Mouse (Mus musculus): ENCODE measurements around the gene Polr2f. TPM values are rescaled to one million over a fixed set of nuclear protein-coding genes. Genes with fewer than 3 reads are reported as not detected.

The Polr2f gene
- 255 and 267 TPM in 2 replicates for polyA plus RNA-seq (2015; fragmentation: Nextera tagmentation; extraction: Ambion mirVana)

DNA sequence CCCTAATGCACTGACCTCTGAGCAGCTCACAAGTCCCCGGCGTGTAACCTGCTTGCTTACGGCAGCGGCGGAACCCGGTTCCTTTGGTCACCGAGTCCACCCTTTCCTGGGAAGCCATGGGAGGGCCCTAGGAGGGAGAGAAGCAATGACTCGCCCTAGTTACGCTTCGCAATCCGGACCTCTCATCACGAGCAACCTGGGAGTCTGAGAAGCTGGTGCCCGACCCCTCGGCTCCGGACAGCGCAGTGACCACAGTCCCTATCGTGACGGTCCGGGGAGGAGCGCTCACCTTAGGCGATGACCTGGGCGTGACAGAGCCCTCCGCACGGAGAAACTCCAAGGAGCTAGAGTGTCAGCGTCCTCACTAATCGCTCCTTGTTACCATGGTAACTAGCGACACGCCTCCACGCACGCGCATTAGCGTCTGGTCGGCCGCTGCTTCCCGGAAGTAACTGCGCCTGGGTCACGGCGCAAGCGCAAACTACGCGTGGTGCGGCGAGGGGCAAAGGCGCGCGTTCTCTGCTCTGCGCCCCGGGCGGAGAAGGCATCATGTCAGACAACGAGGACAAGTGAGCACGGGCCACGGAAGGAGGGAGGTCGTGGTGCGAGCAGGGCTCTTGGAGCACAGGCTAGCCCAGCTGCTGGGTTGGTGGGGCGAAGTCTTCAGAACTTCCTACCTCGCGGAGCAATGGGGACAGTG lies at the start of gene Polr2f, which contains the start of gene 1700088E04Rik:
Gene Polr2f, plus strand, starts transcription at position 144 of the 700 bp plus-strand sequence.
Gene 1700088E04Rik, minus strand, starts transcription at position 388 of the 700 bp plus-strand sequence.
- Histone ChIP-seq H3K27ac (ENCODE audit: low read length) (no peak within 1 kb of the TSS), H3K9me3 (ENCODE audit: control insufficient read depth, low read length) (no peaks in the 10 kb centered on the region), H3K36me3 (ENCODE audit: control insufficient read depth, insufficient read depth, low read length) (peaks cover 16% of the 10 kb centered on the region), H3K27me3 (ENCODE audit: control insufficient read depth, insufficient read depth, low read depth, low read length) (no peaks in the 10 kb centered on the region), H3K4me3 (ENCODE audit: low read length) (peak within 1 kb of the TSS; percentile 82), H3K4me1 (replicated peaks; ENCODE audit: control insufficient read depth, insufficient read depth, low read length) (peaks cover 13% of the 10 kb centered on the region), H3K9ac (ENCODE audit: low read length) (peak within 1 kb of the TSS; percentile 83), H3K4me2 (ENCODE audit: low read depth, low read length) (peak within 1 kb of the TSS; percentile 98)
- under 1% methylated on average over 57 of the region's 57 CpGs for WGBS
- peak; percentile 93 for ATAC-seq (ENCODE audit: low read depth)

DNA sequence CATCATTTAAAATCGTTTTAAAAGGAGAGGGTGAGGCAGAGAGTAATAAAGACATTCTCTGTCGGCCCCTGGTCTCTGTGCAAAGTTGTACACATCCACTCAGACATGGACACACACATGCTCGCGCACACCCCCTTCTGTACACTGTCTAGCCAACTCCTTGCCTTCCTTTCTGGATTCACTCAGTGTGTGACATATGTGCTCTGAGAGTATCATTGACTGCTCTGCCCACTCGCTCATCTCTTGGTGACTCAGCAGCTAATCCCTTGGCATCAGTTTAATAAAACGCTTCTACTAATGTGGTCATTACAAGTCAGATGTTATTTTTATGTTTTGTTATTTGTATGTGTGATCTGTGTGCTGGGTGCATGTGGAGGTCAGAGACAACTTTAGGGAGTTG lies 48.5 kb upstream of the Polr2f start:
- 77% methylated on average over 6 of the region's 6 CpGs for WGBS
- Histone ChIP-seq H3K4me1 (replicated peaks; ENCODE audit: control insufficient read depth, insufficient read depth, low read length) (peaks cover 13% of the 10 kb centered on the region), H3K27ac (ENCODE audit: low read length) (no peak overlapping the region), H3K4me2 (ENCODE audit: low read depth, low read length) (no peak overlapping the region), H3K36me3 (ENCODE audit: control insufficient read depth, insufficient read depth, low read length) (peaks cover 45% of the 10 kb centered on the region), H3K9ac (ENCODE audit: low read length) (no peak overlapping the region), H3K27me3 (ENCODE audit: control insufficient read depth, insufficient read depth, low read depth, low read length) (no peaks in the 10 kb centered on the region), H3K9me3 (ENCODE audit: control insufficient read depth, low read length) (no peaks in the 10 kb centered on the region), H3K4me3 (ENCODE audit: low read length) (no peak overlapping the region)
- ATAC-seq (ENCODE audit: low read depth), result no peak

DNA sequence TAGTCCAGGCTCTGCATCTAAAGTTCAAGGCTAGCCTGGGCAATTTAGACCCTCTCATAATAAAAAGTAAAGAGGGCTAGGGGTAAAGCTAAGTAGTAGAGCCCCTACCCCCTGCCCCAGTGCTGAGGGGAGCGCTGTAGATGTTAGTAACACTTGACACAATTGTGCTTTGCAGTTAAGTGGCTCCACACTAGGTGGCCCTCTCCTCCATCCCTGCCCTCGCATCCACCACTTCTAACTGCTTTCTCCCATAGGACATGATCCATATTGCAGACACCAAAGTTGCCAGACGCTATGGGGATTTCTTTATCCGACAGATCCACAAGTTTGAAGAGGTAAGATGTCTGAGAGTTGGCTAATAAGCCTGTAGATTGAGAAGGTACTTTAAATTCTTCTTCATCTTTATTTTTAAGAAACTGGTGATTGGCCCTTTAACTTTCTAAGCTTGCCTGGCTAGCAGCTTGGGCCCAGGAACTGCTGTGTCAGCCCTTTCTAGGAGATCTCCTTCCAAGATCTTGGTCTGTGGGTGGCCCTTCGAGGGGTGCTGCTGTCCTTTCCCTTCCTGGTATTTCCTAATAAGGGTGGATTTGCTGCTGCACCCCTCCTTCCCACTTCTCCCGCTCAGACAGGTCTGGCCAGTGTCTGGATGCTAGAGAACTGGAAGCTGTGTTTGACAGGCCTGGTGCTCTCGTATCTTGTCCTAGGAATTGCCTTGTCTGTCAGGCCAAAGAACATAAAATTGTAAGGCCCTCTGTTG lies 47.5 kb upstream of the Polr2f start:
- Histone ChIP-seq H3K4me2 (ENCODE audit: low read depth, low read length) (no peak overlapping the region), H3K27me3 (ENCODE audit: control insufficient read depth, insufficient read depth, low read depth, low read length) (no peaks in the 10 kb centered on the region), H3K27ac (ENCODE audit: low read length) (0 out of 2 replicates have a peak overlapping the region, but pooled peaks have one; percentile 7), H3K4me3 (ENCODE audit: low read length) (no peak overlapping the region), H3K4me1 (replicated peaks; ENCODE audit: control insufficient read depth, insufficient read depth, low read length) (peaks cover 22% of the 10 kb centered on the region), H3K9me3 (ENCODE audit: control insufficient read depth, low read length) (no peaks in the 10 kb centered on the region), H3K36me3 (ENCODE audit: control insufficient read depth, insufficient read depth, low read length) (peaks cover 41% of the 10 kb centered on the region), H3K9ac (ENCODE audit: low read length) (no peak overlapping the region)
- WGBS, result 53% methylated on average over 7 of the region's 7 CpGs
- ATAC-seq (ENCODE audit: low read depth), result peak; percentile 57

DNA sequence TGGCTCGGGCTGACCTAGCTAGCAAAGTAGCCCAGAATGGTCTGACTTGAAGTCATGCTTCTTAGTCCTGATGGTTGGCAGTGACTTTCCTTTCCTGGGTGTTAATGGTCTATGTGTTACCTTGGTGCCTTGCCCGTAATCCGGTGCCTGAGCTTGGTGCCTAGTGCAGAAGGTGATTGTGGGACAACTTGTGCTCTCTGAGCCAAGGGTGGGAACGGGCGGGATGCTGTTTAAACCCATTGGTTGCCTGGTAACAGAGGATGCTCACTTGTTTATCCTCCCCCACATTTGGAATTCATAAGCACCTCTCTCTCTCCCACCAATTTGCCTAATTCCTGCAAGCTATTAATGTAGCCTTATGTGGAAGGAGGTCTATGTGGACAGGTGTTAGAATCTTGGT lies 45.3 kb upstream of the Polr2f start:
- Histone ChIP-seq H3K4me3 (ENCODE audit: low read length) (no peak overlapping the region), H3K36me3 (ENCODE audit: control insufficient read depth, insufficient read depth, low read length) (peaks cover 23% of the 10 kb centered on the region), H3K9ac (ENCODE audit: low read length) (no peak overlapping the region), H3K27ac (ENCODE audit: low read length) (no peak overlapping the region), H3K4me1 (replicated peaks; ENCODE audit: control insufficient read depth, insufficient read depth, low read length) (peaks cover 37% of the 10 kb centered on the region), H3K27me3 (ENCODE audit: control insufficient read depth, insufficient read depth, low read depth, low read length) (no peaks in the 10 kb centered on the region), H3K9me3 (ENCODE audit: control insufficient read depth, low read length) (no peaks in the 10 kb centered on the region), H3K4me2 (ENCODE audit: low read depth, low read length) (no peak overlapping the region)
- ATAC-seq (ENCODE audit: low read depth), result no peak
- 86% methylated on average over 5 of the region's 5 CpGs for WGBS

DNA sequence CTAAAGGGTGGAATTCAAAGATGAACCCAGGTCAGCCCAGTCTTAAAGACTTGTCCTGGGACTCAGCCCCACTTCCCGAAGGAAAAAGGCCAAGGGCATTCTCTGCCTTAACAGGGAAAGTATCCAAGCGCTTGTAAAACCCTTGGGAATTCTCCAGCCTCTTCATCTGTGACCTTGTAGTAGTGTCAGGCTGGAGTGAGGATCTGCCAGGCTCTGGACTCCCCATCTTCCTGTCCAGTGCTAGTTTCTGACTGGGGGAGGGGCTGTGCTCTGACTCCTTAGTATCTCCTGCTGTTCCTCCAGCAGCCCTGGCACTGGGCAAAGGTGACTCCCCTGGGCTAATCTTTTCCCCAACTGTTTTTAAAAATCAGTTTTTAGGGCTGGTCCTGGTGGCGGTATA lies 44.3 kb upstream of the Polr2f start:
- 51% methylated on average over 3 of the region's 3 CpGs for WGBS
- Histone ChIP-seq H3K4me2 (ENCODE audit: low read depth, low read length) (no peak overlapping the region), H3K36me3 (ENCODE audit: control insufficient read depth, insufficient read depth, low read length) (peaks cover 23% of the 10 kb centered on the region), H3K27ac (ENCODE audit: low read length) (no peak overlapping the region; the same call in 1 of the 2 replicates), H3K4me1 (replicated peaks; ENCODE audit: control insufficient read depth, insufficient read depth, low read length) (peaks cover 37% of the 10 kb centered on the region), H3K27me3 (ENCODE audit: control insufficient read depth, insufficient read depth, low read depth, low read length) (no peaks in the 10 kb centered on the region), H3K4me3 (ENCODE audit: low read length) (no peak overlapping the region), H3K9ac (ENCODE audit: low read length) (no peak overlapping the region), H3K9me3 (ENCODE audit: control insufficient read depth, low read length) (no peaks in the 10 kb centered on the region)
- no peak for ATAC-seq (ENCODE audit: low read depth)

DNA sequence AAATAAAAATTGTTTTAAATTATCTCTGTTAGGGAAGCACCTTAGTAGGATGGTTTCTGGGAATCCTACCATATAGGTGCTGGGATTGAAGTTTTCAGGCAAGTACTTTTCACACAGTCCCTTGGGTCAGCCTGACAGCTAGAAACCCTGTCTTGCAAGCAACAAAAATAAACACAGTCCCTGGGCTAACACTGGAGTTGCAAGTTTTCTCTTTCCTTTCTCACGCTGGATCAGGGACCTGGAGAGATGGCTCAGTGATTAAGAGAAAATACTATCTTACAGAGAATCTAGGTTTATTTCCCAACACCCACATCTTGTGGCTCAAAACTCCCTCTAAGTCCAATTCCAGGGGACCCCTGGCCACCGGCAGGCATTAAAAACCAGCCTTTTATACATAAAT lies 43.7 kb upstream of the Polr2f start:
- no peak overlapping the region for H3K4me3 ChIP-seq (ENCODE audit: low read length)
- WGBS, result 9% methylated on average over 2 of the region's 2 CpGs
- peaks cover 37% of the 10 kb centered on the region for H3K4me1 ChIP-seq (replicated peaks; ENCODE audit: control insufficient read depth, insufficient read depth, low read length)
- H3K27me3 ChIP-seq (ENCODE audit: control insufficient read depth, insufficient read depth, low read depth, low read length), result no peaks in the 10 kb centered on the region
- H3K9ac ChIP-seq (ENCODE audit: low read length), result no peak overlapping the region
- no peak overlapping the region for H3K4me2 ChIP-seq (ENCODE audit: low read depth, low read length)
- H3K9me3 ChIP-seq (ENCODE audit: control insufficient read depth, low read length), result no peaks in the 10 kb centered on the region
- peaks cover 21% of the 10 kb centered on the region for H3K36me3 ChIP-seq (ENCODE audit: control insufficient read depth, insufficient read depth, low read length)
- ATAC-seq (ENCODE audit: low read depth), result no peak
- H3K27ac ChIP-seq (ENCODE audit: low read length), result peak overlapping the region; percentile 84

DNA sequence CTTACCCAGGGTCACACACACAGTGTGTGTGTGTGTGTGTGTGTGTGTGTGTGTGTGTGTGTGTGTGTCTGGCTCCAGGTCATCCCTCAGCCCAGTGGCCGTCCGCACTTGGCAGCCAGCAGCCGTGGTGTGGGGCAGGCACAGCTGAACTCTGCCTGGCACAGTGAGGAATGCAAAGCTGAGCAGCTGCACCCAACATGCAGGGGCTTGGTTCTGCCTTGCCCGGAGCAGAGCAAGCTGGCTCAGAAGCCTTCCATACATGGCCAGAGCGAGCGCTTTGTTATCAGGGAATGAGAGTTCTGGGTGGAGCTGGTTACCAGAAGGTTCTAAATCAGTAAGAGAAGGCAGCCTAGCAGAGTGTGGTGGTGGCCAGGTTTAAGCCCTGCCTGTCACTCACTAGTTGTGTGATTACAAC lies 43.2 kb upstream of the Polr2f start:
- ATAC-seq (ENCODE audit: low read depth), result peak; percentile 53
- Histone ChIP-seq H3K4me2 (ENCODE audit: low read depth, low read length) (no peak overlapping the region), H3K9me3 (ENCODE audit: control insufficient read depth, low read length) (no peaks in the 10 kb centered on the region), H3K4me1 (replicated peaks; ENCODE audit: control insufficient read depth, insufficient read depth, low read length) (peaks cover 37% of the 10 kb centered on the region), H3K9ac (ENCODE audit: low read length) (no peak overlapping the region), H3K36me3 (ENCODE audit: control insufficient read depth, insufficient read depth, low read length) (peaks cover 16% of the 10 kb centered on the region), H3K27me3 (ENCODE audit: control insufficient read depth, insufficient read depth, low read depth, low read length) (no peaks in the 10 kb centered on the region), H3K27ac (ENCODE audit: low read length) (peak overlapping the region; percentile 84), H3K4me3 (ENCODE audit: low read length) (no peak overlapping the region)
- WGBS, result 18% methylated on average over 6 of the region's 6 CpGs

DNA sequence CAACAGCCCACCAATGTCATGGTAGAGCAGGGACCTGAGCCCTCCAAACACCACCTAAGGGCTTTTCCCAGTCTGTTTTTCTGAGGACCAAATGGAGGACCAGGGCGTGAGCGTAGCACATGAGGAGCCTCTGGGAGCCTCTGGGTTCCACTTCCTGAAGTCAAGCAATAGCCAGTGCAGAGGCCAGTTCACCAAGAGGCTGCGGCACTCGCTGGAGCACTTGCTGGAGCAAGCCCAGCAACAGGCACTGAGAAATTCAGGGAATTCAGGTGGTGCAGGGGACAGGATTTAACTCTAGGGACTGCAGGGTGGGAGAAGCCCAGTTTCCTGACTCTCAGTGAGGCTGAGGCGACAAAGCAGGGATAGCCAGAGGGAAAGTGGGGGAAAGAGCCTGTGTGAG lies 42.6 kb upstream of the Polr2f start:
- WGBS, result 56% methylated on average over 5 of the region's 5 CpGs
- no peak for ATAC-seq (ENCODE audit: low read depth)
- H3K4me2 ChIP-seq (ENCODE audit: low read depth, low read length), result no peak overlapping the region
- H3K27me3 ChIP-seq (ENCODE audit: control insufficient read depth, insufficient read depth, low read depth, low read length), result no peaks in the 10 kb centered on the region
- H3K9ac ChIP-seq (ENCODE audit: low read length), result peak overlapping the region; percentile 21; the same call in 1 of the 2 replicates
- H3K36me3 ChIP-seq (ENCODE audit: control insufficient read depth, insufficient read depth, low read length), result peaks cover 16% of the 10 kb centered on the region
- H3K27ac ChIP-seq (ENCODE audit: low read length), result peak overlapping the region; percentile 84
- H3K4me3 ChIP-seq (ENCODE audit: low read length), result no peak overlapping the region
- no peaks in the 10 kb centered on the region for H3K9me3 ChIP-seq (ENCODE audit: control insufficient read depth, low read length)
- peaks cover 37% of the 10 kb centered on the region for H3K4me1 ChIP-seq (replicated peaks; ENCODE audit: control insufficient read depth, insufficient read depth, low read length)

DNA sequence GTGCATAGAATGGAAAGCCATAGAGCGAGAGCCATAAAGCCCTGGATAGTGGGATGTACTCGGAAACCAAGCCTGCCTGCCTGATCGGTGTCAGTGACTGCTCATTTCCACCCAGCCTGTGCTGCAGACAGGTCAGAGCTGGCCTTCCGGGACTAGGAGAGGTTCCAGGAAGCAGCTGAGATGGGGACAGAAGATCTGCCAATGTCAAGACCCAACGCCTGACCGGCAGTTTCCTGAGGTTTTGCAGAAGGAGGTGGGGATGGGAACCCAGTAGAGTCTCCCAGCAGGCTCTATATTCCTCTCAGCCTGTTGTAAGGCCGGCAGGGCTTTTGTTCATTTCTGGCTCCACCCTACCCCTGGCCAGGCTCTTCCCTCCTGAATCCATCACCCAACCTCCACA lies 41.9 kb upstream of the Polr2f start:
- Histone ChIP-seq H3K27me3 (ENCODE audit: control insufficient read depth, insufficient read depth, low read depth, low read length) (no peaks in the 10 kb centered on the region), H3K4me2 (ENCODE audit: low read depth, low read length) (peak overlapping the region; percentile 31), H3K9me3 (ENCODE audit: control insufficient read depth, low read length) (no peaks in the 10 kb centered on the region), H3K27ac (ENCODE audit: low read length) (peak overlapping the region; percentile 84), H3K4me3 (ENCODE audit: low read length) (no peak overlapping the region), H3K9ac (ENCODE audit: low read length) (peak overlapping the region; percentile 21; the same call in 1 of the 2 replicates), H3K4me1 (replicated peaks; ENCODE audit: control insufficient read depth, insufficient read depth, low read length) (peaks cover 37% of the 10 kb centered on the region), H3K36me3 (ENCODE audit: control insufficient read depth, insufficient read depth, low read length) (peaks cover 13% of the 10 kb centered on the region)
- peak; percentile 49 for ATAC-seq (ENCODE audit: low read depth)
- 27% methylated on average over 7 of the region's 7 CpGs for WGBS

All from lung, embryonic 16.5 days (tissue).